ENCODE assay signal across 8 mouse cellular contexts in genomic region chr17:27856265-27856797, GRCm38 (mm10). TPM values are rescaled to one million over a fixed set of nuclear protein-coding genes. Genes with fewer than 3 reads are reported as not detected.
A peak's percentile ranks its signal among the peaks of the same experiment; 100 is the strongest.
DNase-seq lines count a peak whose midpoint lies in the region; ATAC-seq and TF ChIP-seq lines count a peak whose summit lies in the region.

Gene Uhrf1bp1 (plus strand): TSS chr17:27856441.

- no peaks in the 10 kb centered on the region for H3K27me3 ChIP-seq in hindbrain, postnatal 0 days (ENCODE audit: insufficient read depth, low read length)

- H3K79me2 ChIP-seq in macrophage (ENCODE audit: inconsistent target): peaks cover 44% of the 10 kb centered on the region

- H3K4me1 ChIP-seq in hindbrain, postnatal 0 days (ENCODE audit: insufficient read depth, low read length): peaks cover 17% of the 10 kb centered on the region

- ATAC-seq in activated CD4-positive, CD25-positive, alpha-beta regulatory T cell, adult 4 months: peak; percentile 71
- peak; percentile 66 for ATAC-seq in common myeloid progenitor, adult 5-6 weeks (replicated peaks; ENCODE audit: low read depth, poor library complexity, severe bottlenecking)
- peak; percentile 88 for ATAC-seq in hindbrain, postnatal 0 days

- intact Hi-C loops in left cerebral cortex, adult 2 months (cut with DNase I): loop anchor here (2.0 kb wide), 1 partner anchor 50 kb away; no protein-coding TSS in a partner anchor

- WGBS in hindbrain, postnatal 0 days: 1% methylated on average over 48 of the region's 54 CpGs
- WGBS in macrophage (ENCODE audit: missing documents): under 1% methylated on average over 54 of the region's 54 CpGs

- H3K4me2 ChIP-seq in hindbrain, postnatal 0 days (ENCODE audit: low read depth, low read length): peak within 1 kb of the TSS; percentile 62

- H3K9me3 ChIP-seq in hindbrain, postnatal 0 days (ENCODE audit: low read length): no peaks in the 10 kb centered on the region

- peak within 1 kb of the TSS; percentile 91 for H3K4me3 ChIP-seq in hindbrain, postnatal 0 days (ENCODE audit: low read length)
- H3K4me3 ChIP-seq in left cerebral cortex, adult 2 months: peak within 1 kb of the TSS; percentile 96
- peak within 1 kb of the TSS; percentile 53 for H3K4me3 ChIP-seq in macrophage (ENCODE audit: inconsistent target)

- peak within 1 kb of the TSS; percentile 85 for H3K9ac ChIP-seq in hindbrain, postnatal 0 days (replicated peaks; ENCODE audit: low read length)

- 0 out of 2 replicates have a peak, but pooled peaks cover 3% of the 10 kb centered on the region for H3K36me3 ChIP-seq in hindbrain, postnatal 0 days (ENCODE audit: insufficient read depth, low read length)
- H3K36me3 ChIP-seq in macrophage (ENCODE audit: inconsistent target): no peaks in the 10 kb centered on the region

- DNase-seq in gastrocnemius, adult 8-10 months (ENCODE audit: low spot score in 2 of 2): peak; percentile 50 to 71
- DNase-seq in hindbrain, postnatal 0 days (ENCODE audit: low spot score): peak; percentile 89
- DNase-seq in left cerebral cortex, adult 2 months (ENCODE audit: extremely low spot score in 1 of 2, low spot score in 2 of 2): peak; percentile 83
- peak; percentile 84 for DNase-seq in right cerebral cortex, adult 18-20 months
- peak; percentile 69 for DNase-seq in urinary bladder, adult 2 months (ENCODE audit: low spot score)

- 0 out of 2 replicates have a peak, but pooled peaks have one; percentile 10 for TF ChIP-seq CTCF in hindbrain, postnatal 0 days (IDR thresholded peaks at IDR 0.05; ENCODE audit: low read depth)
- TF ChIP-seq CTCF in left cerebral cortex, adult 2 months (IDR thresholded peaks at IDR 0.05): no peak; the same call in 1 of the 2 replicates

- H3K27ac ChIP-seq in hindbrain, postnatal 0 days: peak within 1 kb of the TSS; percentile 86
- peak within 1 kb of the TSS; percentile 86 for H3K27ac ChIP-seq in left cerebral cortex, adult 2 months
- peak within 1 kb of the TSS; percentile 39 for H3K27ac ChIP-seq in macrophage

RNA-seq across cellular contexts. Expression of gene Uhrf1bp1, which starts in this region (rescaled TPM):
- polyA plus RNA-seq in activated CD4-positive, CD25-positive, alpha-beta regulatory T cell, adult 4 months (2017; shearing (Covaris generic)): 1 to 10 TPM in 1 of 2 experiments, under 1 TPM in 1; 0.93 to 1.4 TPM
- total RNA-seq in common myeloid progenitor, adult 5-6 weeks (2017): 10.5 and 13.1 TPM in 2 replicates
- 10 to 100 TPM; 21.0 to 30.9 (median 28.8) TPM for total RNA-seq in gastrocnemius, adult 8-10 months (2022)
- total RNA-seq in hindbrain, postnatal 0 days (2014; rRNA removed): 18.1 and 19.9 TPM in 2 replicates
- 3.4 and 3.6 TPM in 2 replicates for polyA plus RNA-seq in hindbrain, postnatal 0 days (2015; fragmentation: Nextera tagmentation; extraction: Ambion mirVana)
- 10 to 100 TPM; 20.3 to 20.8 TPM for total RNA-seq in left cerebral cortex, adult 2 months (2021)
- total RNA-seq in macrophage (2018; cell fraction: chromatin; rRNA removed): 10 to 100 TPM in 18 of 26 experiments, 1 to 10 TPM in 8; 2.6 to 41.3 (median 22.1) TPM
- 10 to 100 TPM in 20 of 26 experiments, 1 to 10 TPM in 6; 5.9 to 20.1 (median 14.1) TPM for total RNA-seq in macrophage (2018; cell fraction: cytosol; rRNA removed)
- total RNA-seq in macrophage (2018; cell fraction: nucleus; rRNA removed): 10 to 100 TPM in 22 of 26 experiments, 1 to 10 TPM in 4; 6.4 to 34.6 (median 16.9) TPM
- polyA plus RNA-seq in macrophage (2018): 6.8 to 14.6 TPM (median 7.6 TPM) in 3 replicates
- polyA plus RNA-seq in urinary bladder, adult 2 months (2012; rRNA removed): 5.2 and 6.0 TPM in 2 replicates

Comparison
In these comparisons a context has a peak if more than half of its experiments do, and no peak if none do; other contexts are left out.
1. Peak in every context shown above with its lines: DNase-seq, ATAC-seq, H3K4me3 ChIP-seq and H3K27ac ChIP-seq.